11 mouse cellular contexts compared by ENCODE assay signal in genomic region chr16:93078909-93079308, GRCm38 (mm10).
DNase-seq lines count a peak whose midpoint lies in the region; ATAC-seq lines count a peak whose summit lies in the region.
"Had no signal": no experiment of that assay in that cellular context is flagged by ENCODE, and none has a peak within 500 bp of the region (broad histone marks: within the 10 kb centered on the region; RNA-seq: fewer than 3 reads in every experiment).

No protein-coding gene starts in this region.

- H3K4me1 ChIP-seq in kidney, embryonic 15.5 days: peaks cover 21% of the 10 kb centered on the region
- peaks cover 20% of the 10 kb centered on the region for H3K4me1 ChIP-seq in embryonic facial prominence, embryonic 12.5 days
- H3K4me1 ChIP-seq in forebrain, embryonic 12.5 days: peaks cover 12% of the 10 kb centered on the region
- H3K4me1 ChIP-seq in limb, embryonic 13.5 days: peaks cover 31% of the 10 kb centered on the region

- peaks cover 18% of the 10 kb centered on the region for H3K27me3 ChIP-seq in kidney, embryonic 15.5 days
- H3K27me3 ChIP-seq in embryonic facial prominence, embryonic 12.5 days: no peaks in the 10 kb centered on the region
- no peaks in the 10 kb centered on the region for H3K27me3 ChIP-seq in forebrain, embryonic 12.5 days
- H3K27me3 ChIP-seq in limb, embryonic 13.5 days: peaks cover 11% of the 10 kb centered on the region; the same call in 1 of the 2 replicates

- no peaks in the 10 kb centered on the region for H3K9me3 ChIP-seq in kidney, embryonic 15.5 days (replicated peaks)
- H3K9me3 ChIP-seq in embryonic facial prominence, embryonic 12.5 days: no peaks in the 10 kb centered on the region
- H3K9me3 ChIP-seq in forebrain, embryonic 12.5 days: peaks cover 5% of the 10 kb centered on the region
- H3K9me3 ChIP-seq in limb, embryonic 13.5 days: no peaks in the 10 kb centered on the region

- ATAC-seq in kidney, embryonic 15.5 days (replicated peaks; ENCODE audit: low FRiP score): no peak
- ATAC-seq in embryonic facial prominence, embryonic 12.5 days (ENCODE audit: insufficient number of reproducible peaks, insufficient read depth, low FRiP score, low TSS enrichment): no peak
- no peak for ATAC-seq in forebrain, embryonic 12.5 days (ENCODE audit: low FRiP score)
- no peak for ATAC-seq in limb, embryonic 13.5 days (ENCODE audit: low FRiP score, low read depth)

- 59% methylated on average over 3 of the region's 3 CpGs for WGBS in kidney, embryonic 15.5 days
- WGBS in embryonic facial prominence, embryonic 12.5 days: 68% methylated on average over 3 of the region's 3 CpGs
- 74% methylated on average over 3 of the region's 3 CpGs for WGBS in forebrain, embryonic 12.5 days
- 65% methylated on average over 3 of the region's 3 CpGs for WGBS in limb, embryonic 13.5 days

- H3K27ac ChIP-seq in kidney, embryonic 15.5 days: peak overlapping the region; percentile 45; the same call in 1 of the 2 replicates
- H3K27ac ChIP-seq in embryonic facial prominence, embryonic 12.5 days: peak overlapping the region; percentile 69
- H3K27ac ChIP-seq in forebrain, embryonic 12.5 days: no peak overlapping the region
- peak overlapping the region; percentile 52; the same call in 1 of the 2 replicates for H3K27ac ChIP-seq in limb, embryonic 13.5 days
- H3K27ac ChIP-seq: macrophage had no signal

- peak overlapping the region; percentile 56 for H3K4me2 ChIP-seq in kidney, embryonic 15.5 days
- H3K4me2 ChIP-seq in embryonic facial prominence, embryonic 12.5 days (replicated peaks): peak overlapping the region; percentile 30
- H3K4me2 ChIP-seq in forebrain, embryonic 12.5 days: peak overlapping the region; percentile 49
- peak overlapping the region; percentile 61 for H3K4me2 ChIP-seq in limb, embryonic 13.5 days (replicated peaks)

- no peak overlapping the region for H3K4me3 ChIP-seq in kidney, embryonic 15.5 days (replicated peaks)
- H3K4me3 ChIP-seq in embryonic facial prominence, embryonic 12.5 days: no peak overlapping the region
- H3K4me3 ChIP-seq in forebrain, embryonic 12.5 days (replicated peaks): no peak overlapping the region
- H3K4me3 ChIP-seq in limb, embryonic 13.5 days: no peak overlapping the region

- H3K36me3 ChIP-seq in kidney, embryonic 15.5 days: no peaks in the 10 kb centered on the region
- no peaks in the 10 kb centered on the region for H3K36me3 ChIP-seq in embryonic facial prominence, embryonic 12.5 days
- no peaks in the 10 kb centered on the region for H3K36me3 ChIP-seq in forebrain, embryonic 12.5 days (replicated peaks)
- H3K36me3 ChIP-seq in limb, embryonic 13.5 days: no peaks in the 10 kb centered on the region

- no peak overlapping the region for H3K9ac ChIP-seq in kidney, embryonic 15.5 days
- no peak overlapping the region for H3K9ac ChIP-seq in embryonic facial prominence, embryonic 12.5 days
- no peak overlapping the region for H3K9ac ChIP-seq in forebrain, embryonic 12.5 days
- no peak overlapping the region for H3K9ac ChIP-seq in limb, embryonic 13.5 days

- no peak for DNase-seq in kidney, postnatal 14 days
- DNase-seq in layer of hippocampus, postnatal 14 days (ENCODE audit: low spot score in 2 of 2): no peak
- DNase-seq in thymus, adult 18-20 months: no peak
- no peak for DNase-seq in liver
- DNase-seq: cerebellum, postnatal 25 days; thymus, postnatal 4 days had no signal
